Mouse (Mus musculus): ENCODE measurements at regions not wholly inside any gene's neighbourhood (a gene's known extent, or its start where the extent isn't known, plus 50 kb on each side); places are given as distances from the start of the nearest gene placed in this dataset.

- no peak for TF ChIP-seq EP300 (optimal IDR thresholded peaks at IDR 0.05)
- TF ChIP-seq CTCF (IDR thresholded peaks at IDR 0.05; ENCODE audit: low read depth), result no peak
Measured at GRCm38 (mm10) chr17:82909189-82909588, 305.9 kb upstream of the Pkdcc start.

Measured in stomach, postnatal 0 days (tissue).